Mouse (Mus musculus): ENCODE results near the gene Bak1.

GRCm38 (mm10) chr17:27050853-27051252, 22.0 kb upstream of the Bak1 start:
- TF ChIP-seq CTCF (IDR thresholded peaks at IDR 0.05) (no peak), EP300 (IDR thresholded peaks at IDR 0.05) (no peak)
